Mouse (Mus musculus) heart, embryonic 16.5 days (tissue): ENCODE results near the gene Ppil2. TPM values are rescaled to one million over a fixed set of nuclear protein-coding genes. Genes with fewer than 3 reads are reported as not detected.

Experiments
- ATAC-seq: fragments of 200-750 bp; cut with Nextera tagmentation; replicated peaks from 2 replicates; pipeline ENCODE4 v1.8.0; 2017; ENCODE audit warnings: moderate number of reproducible peaks; ENCODE audit not compliant: insufficient read depth, low FRiP score; ENCODE audit errors: extremely low read depth
- H3K27ac ChIP-seq: fragments of 300-500 bp; sonication (generic); 2 replicates; pipeline ENCODE4 v1.5.1; 2014; ENCODE audit warnings: mild to moderate bottlenecking, low read length, control low read depth, moderate library complexity
- H3K27me3 ChIP-seq: fragments of 300-500 bp; sonication (generic); 2 replicates; pipeline ENCODE4 v1.6.1; 2014; ENCODE audit warnings: low read length, mixed read lengths; ENCODE audit not compliant: control insufficient read depth, insufficient read depth
- H3K36me3 ChIP-seq: fragments of 300-500 bp; sonication (generic); 2 replicates; pipeline ENCODE4 v1.6.1; 2014; ENCODE audit not compliant: control insufficient read depth, insufficient read depth
- H3K4me1 ChIP-seq: fragments of 300-500 bp; sonication (generic); 2 replicates; pipeline ENCODE4 v1.6.1; 2014; ENCODE audit warnings: low read length, mixed read lengths; ENCODE audit not compliant: control insufficient read depth, insufficient read depth
- H3K4me2 ChIP-seq: fragments of 300-500 bp; sonication (generic); 2 replicates; pipeline ENCODE4 v1.6.1; 2014; ENCODE audit warnings: low read depth, mild to moderate bottlenecking, control low read depth, low read length
- H3K4me3 ChIP-seq: fragments of 300-500 bp; sonication (generic); 2 replicates; pipeline ENCODE4 v1.5.1; 2014; ENCODE audit warnings: mild to moderate bottlenecking, control low read depth, low read length
- H3K9ac ChIP-seq: fragments of 300-500 bp; sonication (generic); 2 replicates; pipeline ENCODE4 v1.6.1; 2014; ENCODE audit warnings: low read length, control low read depth
- H3K9me3 ChIP-seq: fragments of 300-500 bp; sonication (generic); replicated peaks from 2 replicates; pipeline ENCODE4 v1.6.1; 2016; ENCODE audit warnings: low read length; ENCODE audit not compliant: control insufficient read depth
- WGBS: fragments of 180-500 bp; shearing (Covaris S2); extraction: QIAGEN DNeasy Blood & Tissue Kit; methylation state at CpG from one replicate; pipeline ENCODE4 v1.1.7; 2014; 5-methylcytosine and 5-hydroxymethylcytosine counted together
- polyA plus RNA-seq: library from polyadenylated mRNA; unstranded; fragments of >200 nt; fragmentation: Nextera tagmentation; extraction: Ambion mirVana; gene quantifications from 2 replicates; pipeline ENCODE4 v1.2.1, GENCODE M21; 2015

Ppil2 gene
- polyA plus RNA-seq, 1 experiment from 2014 or later = 111 TPM

DNA sequence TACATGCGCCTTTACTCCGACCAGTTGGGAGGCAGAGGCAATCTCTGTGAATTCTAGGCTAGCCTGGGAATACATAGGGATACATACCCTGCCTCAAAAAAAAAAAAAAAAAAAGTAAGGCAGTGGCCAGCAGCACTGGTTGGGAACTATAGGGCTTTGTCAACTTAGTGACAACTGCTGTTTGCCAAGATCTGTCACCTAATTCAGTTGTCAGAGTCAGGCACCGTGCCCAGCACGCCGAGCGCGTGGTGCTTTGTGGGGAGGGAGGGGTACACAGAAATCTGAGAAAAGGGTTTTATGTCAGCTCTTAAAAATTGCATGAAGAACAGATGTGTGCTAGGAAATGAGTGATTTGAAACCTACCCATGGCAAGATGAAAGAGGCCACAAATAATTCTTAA is 33.0 kb downstream of the Ppil2 start:
- H3K27ac ChIP-seq = no peak overlapping the region
- no peak overlapping the region for H3K4me3 ChIP-seq
- peaks cover 5% of the 10 kb centered on the region; the same call in 1 of the 2 replicates for H3K4me1 ChIP-seq
- 52% methylated on average over 7 of the region's 7 CpGs for WGBS
- H3K9ac ChIP-seq = no peak overlapping the region
- no peak overlapping the region for H3K4me2 ChIP-seq
- ATAC-seq = no peak
- peaks cover 8% of the 10 kb centered on the region; the same call in 1 of the 2 replicates for H3K36me3 ChIP-seq
- no peaks in the 10 kb centered on the region for H3K9me3 ChIP-seq
- H3K27me3 ChIP-seq = no peaks in the 10 kb centered on the region

DNA sequence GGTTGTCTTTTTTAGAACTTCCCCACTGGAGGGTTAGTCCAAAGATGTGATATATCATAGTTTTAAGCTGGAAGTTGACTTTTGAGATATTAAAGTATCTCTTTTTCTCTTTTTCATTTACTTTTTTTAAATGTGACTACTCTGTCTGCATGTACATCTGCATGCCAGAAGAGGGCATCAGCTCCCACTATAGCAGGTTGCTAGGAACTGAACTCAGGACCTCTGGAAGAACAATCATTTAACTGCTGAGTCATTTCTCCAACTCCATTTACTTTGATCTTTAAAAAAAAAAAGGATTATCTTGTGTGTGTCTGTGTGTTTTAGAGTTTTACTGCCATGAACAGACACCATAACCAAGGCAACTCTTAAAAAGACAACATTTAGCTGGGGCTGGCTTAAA is 34.2 kb downstream of the Ppil2 start:
- no peak overlapping the region for H3K9ac ChIP-seq
- H3K36me3 ChIP-seq = peaks cover 4% of the 10 kb centered on the region; the same call in 1 of the 2 replicates
- no peak for ATAC-seq
- H3K4me1 ChIP-seq = peaks cover 5% of the 10 kb centered on the region; the same call in 1 of the 2 replicates
- no peak overlapping the region for H3K4me3 ChIP-seq
- no peaks in the 10 kb centered on the region for H3K9me3 ChIP-seq
- no peak overlapping the region for H3K4me2 ChIP-seq
- no peaks in the 10 kb centered on the region for H3K27me3 ChIP-seq
- H3K27ac ChIP-seq = no peak overlapping the region

DNA sequence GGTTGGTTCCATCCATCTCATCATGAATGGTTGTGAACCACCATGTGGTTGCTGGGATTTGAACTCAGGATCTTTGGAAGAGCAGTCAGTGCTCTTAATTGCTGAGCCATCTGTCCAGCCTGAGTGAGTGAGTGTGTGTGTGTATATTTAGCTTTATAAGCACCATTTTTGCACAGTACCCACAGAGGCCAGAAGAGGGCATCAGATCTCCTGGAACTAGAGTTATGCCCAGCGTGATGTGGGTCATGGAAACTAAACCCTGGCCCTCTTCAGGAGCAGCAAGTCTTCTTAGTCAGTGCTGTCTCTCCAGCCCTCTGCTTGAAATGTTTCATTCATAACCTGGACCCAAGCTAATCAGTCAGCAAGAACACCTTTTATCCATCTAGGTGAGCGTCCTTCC is 34.8 kb downstream of the Ppil2 start:
- Histone ChIP-seq H3K27me3 (no peaks in the 10 kb centered on the region), H3K4me2 (no peak overlapping the region), H3K4me1 (peaks cover 5% of the 10 kb centered on the region; the same call in 1 of the 2 replicates), H3K9me3 (no peaks in the 10 kb centered on the region), H3K4me3 (no peak overlapping the region), H3K27ac (no peak overlapping the region), H3K9ac (no peak overlapping the region), H3K36me3 (peaks cover 4% of the 10 kb centered on the region; the same call in 1 of the 2 replicates)
- no peak for ATAC-seq
- 91% methylated on average over 2 of the region's 2 CpGs for WGBS

DNA sequence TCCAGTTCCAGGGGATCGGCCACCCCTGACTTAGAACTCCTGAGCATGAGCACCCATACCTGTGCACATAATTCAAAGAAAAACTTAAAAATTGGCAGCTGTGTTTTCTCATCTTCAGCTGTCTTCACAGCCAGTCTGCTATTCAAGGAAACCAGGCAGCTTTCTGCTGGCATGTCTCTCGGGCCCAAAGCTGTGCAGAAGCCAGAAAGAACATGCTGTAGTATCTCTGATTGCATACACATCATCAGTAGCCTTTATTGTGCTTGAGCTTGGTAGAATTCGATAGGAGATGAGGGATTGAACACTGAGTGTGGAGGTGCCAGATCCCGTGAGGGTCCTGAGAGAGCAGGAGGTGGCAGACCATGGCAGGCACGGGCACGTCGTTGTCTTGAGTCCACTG is 38.1 kb downstream of the Ppil2 start:
- WGBS = 89% methylated on average over 7 of the region's 7 CpGs
- no peak overlapping the region for H3K4me3 ChIP-seq
- H3K4me1 ChIP-seq = peaks cover 10% of the 10 kb centered on the region; the same call in 1 of the 2 replicates
- H3K36me3 ChIP-seq = peaks cover 4% of the 10 kb centered on the region; the same call in 1 of the 2 replicates
- no peaks in the 10 kb centered on the region for H3K27me3 ChIP-seq
- no peak overlapping the region for H3K27ac ChIP-seq
- H3K9me3 ChIP-seq = no peaks in the 10 kb centered on the region
- H3K4me2 ChIP-seq = no peak overlapping the region
- H3K9ac ChIP-seq = no peak overlapping the region
- no peak for ATAC-seq

DNA sequence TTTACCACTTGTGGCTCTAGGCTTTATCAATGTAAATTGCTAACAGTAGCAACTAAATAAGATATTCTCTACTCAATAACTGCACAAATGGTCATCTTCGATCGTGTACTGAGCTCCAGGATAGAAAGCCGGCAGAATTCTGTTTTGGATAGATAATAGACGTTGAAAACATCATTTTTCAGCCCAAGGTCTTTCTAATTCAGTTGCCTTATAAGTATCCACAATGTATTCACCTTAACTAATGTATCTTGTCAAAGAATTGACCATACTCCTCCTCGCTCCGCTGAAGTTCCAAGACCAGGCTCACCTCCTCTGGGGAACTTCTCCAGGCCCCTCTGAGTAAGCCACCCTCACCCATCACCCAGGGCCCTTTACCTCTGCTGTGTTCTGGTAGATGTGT is 40.3 kb downstream of the Ppil2 start:
- no peak for ATAC-seq
- WGBS = 36% methylated on average over 6 of the region's 6 CpGs
- Histone ChIP-seq H3K4me3 (peak overlapping the region; percentile 69), H3K4me1 (peaks cover 5% of the 10 kb centered on the region; the same call in 1 of the 2 replicates), H3K9ac (peak overlapping the region; percentile 79), H3K27me3 (no peaks in the 10 kb centered on the region), H3K36me3 (peaks cover 4% of the 10 kb centered on the region; the same call in 1 of the 2 replicates), H3K27ac (no peak overlapping the region), H3K4me2 (peak overlapping the region; percentile 91), H3K9me3 (no peaks in the 10 kb centered on the region)

DNA sequence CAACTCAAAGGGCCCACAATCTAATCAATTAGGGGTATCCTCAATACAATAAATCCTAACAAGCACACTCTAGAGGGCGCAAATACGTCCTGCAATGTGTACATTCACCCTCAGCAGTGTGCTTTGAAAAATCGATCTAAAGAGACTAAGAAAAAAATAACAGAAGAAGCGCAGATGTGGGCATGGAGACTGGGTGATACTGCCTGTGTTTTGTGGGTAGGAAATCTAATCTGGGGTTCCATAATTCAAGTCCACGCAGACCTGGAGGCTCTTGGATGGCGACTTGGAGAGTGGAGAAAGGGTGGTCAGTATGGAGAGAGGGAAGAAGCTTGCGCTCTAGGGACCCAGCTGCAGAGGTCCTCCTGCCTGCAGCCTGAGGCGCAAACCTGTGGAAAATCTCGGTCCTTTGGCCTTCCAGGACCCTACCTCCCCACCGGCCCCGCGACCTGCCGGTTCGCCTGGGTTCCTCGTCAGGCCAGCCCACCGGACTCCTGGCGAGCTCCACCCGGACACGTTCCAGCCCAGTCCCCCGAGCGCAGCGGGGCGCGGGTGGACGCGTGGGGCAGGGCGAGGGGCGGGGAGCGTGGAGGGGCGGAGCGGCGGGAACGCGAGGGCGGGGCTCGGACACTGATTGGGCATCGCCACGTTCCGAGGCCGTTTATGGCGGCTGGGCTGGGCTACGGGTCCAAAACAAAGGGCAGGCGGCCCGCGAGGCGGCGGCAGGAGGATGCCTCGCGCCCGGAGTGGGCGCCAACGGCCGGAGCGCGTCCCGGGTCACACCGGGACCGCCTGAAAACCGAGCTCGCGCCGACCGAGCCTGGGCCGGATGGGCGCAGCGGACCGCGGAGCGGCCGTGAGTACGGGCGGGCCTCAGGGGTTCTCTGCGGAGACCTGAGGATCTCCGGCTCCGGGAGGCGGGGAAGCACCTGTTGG is 41.3 kb downstream of the Ppil2 start, which contains the start of gene Ypel1:
Gene Ypel1 (plus strand): TSS at position 186 of the 933 bp plus-strand sequence.
- peak within 1 kb of the TSS; percentile 91 for H3K4me2 ChIP-seq
- H3K4me3 ChIP-seq = peak within 1 kb of the TSS; percentile 69
- under 1% methylated on average over 76 of the region's 76 CpGs for WGBS
- H3K27ac ChIP-seq = peak within 1 kb of the TSS; percentile 83
- no peaks in the 10 kb centered on the region for H3K27me3 ChIP-seq
- H3K9me3 ChIP-seq = no peaks in the 10 kb centered on the region
- H3K36me3 ChIP-seq = no peaks in the 10 kb centered on the region
- peaks cover 5% of the 10 kb centered on the region; the same call in 1 of the 2 replicates for H3K4me1 ChIP-seq
- H3K9ac ChIP-seq = peak within 1 kb of the TSS; percentile 79
- peak; percentile 95 for ATAC-seq

DNA sequence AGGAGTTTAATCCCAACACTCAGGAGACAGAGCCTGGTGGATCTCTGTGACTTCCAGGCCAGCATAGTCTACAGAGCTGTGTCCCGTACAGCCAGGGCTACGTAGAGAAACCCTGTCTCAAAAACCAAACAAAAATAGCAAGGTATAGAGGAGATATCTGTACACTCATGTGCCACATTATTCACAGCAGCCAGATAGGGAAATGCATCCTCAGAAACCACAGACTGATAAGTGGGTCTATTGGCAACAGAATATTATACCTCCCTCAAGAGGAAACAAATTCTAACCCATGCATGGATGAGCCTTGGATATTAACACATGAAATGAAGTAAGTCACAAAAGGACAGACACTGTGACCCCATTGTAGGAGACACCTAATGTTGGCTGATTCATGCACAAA is 43.5 kb downstream of the Ppil2 start:
- no peaks in the 10 kb centered on the region for H3K27me3 ChIP-seq
- ATAC-seq = no peak
- no peak overlapping the region for H3K4me2 ChIP-seq
- H3K4me3 ChIP-seq = no peak overlapping the region
- no peaks in the 10 kb centered on the region for H3K9me3 ChIP-seq
- H3K4me1 ChIP-seq = peaks cover 5% of the 10 kb centered on the region; the same call in 1 of the 2 replicates
- H3K36me3 ChIP-seq = no peaks in the 10 kb centered on the region
- H3K27ac ChIP-seq = no peak overlapping the region
- WGBS = 64% methylated on average over 2 of the region's 2 CpGs
- no peak overlapping the region for H3K9ac ChIP-seq

DNA sequence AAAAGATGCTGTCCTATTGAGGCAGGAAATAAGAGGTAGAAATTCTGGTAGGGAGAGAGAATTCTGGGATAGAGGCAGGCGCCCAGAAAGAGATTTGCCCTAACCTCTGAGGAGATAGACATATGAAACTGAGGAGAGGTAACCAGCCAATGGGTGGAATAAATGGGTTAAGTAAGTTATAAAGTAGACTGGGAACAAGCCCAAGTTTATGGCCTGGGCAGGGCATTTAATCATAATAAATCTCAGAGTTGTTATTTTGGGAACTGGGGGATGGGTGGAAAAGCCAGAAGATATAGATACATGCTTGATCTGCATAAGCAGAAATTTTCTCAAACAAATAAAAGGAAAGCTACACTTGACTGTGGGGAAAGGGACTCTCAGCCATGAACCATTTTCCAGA is 48.7 kb downstream of the Ppil2 start:
- Histone ChIP-seq H3K9ac (no peak overlapping the region), H3K27me3 (no peaks in the 10 kb centered on the region), H3K36me3 (no peaks in the 10 kb centered on the region), H3K4me3 (no peak overlapping the region), H3K4me1 (0 out of 2 replicates have a peak, but pooled peaks cover 4% of the 10 kb centered on the region), H3K27ac (no peak overlapping the region), H3K9me3 (no peaks in the 10 kb centered on the region), H3K4me2 (no peak overlapping the region)
- 60% methylated on average over 1 of the region's 1 CpGs for WGBS
- ATAC-seq = no peak

DNA sequence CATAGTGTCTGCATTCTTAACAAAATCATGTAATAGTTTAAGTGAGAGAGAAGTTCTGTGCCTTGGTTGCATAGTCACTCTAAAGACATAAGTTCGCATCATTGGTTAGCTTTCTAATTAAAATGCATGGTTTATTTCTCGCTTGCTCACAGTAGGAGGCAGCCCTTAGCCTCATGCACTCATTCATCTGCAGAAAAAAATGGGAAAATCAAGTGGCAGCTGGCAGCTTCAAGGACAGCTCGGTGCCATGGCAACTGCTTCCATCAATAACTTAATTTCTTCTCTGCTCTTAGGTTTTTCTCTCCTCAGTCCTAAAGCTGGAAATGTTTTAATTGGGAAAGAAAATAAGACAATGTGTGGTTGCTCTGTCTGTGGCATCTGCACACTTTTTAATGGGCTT is 55.5 kb downstream of the Ppil2 start:
- no peak overlapping the region for H3K4me2 ChIP-seq
- no peaks in the 10 kb centered on the region for H3K9me3 ChIP-seq
- H3K27ac ChIP-seq = no peak overlapping the region
- no peaks in the 10 kb centered on the region for H3K36me3 ChIP-seq
- 82% methylated on average over 3 of the region's 3 CpGs for WGBS
- H3K4me1 ChIP-seq = 0 out of 2 replicates have a peak, but pooled peaks cover 2% of the 10 kb centered on the region
- ATAC-seq = no peak
- no peak overlapping the region for H3K4me3 ChIP-seq
- H3K27me3 ChIP-seq = no peaks in the 10 kb centered on the region
- H3K9ac ChIP-seq = no peak overlapping the region
